Mouse (Mus musculus) liver, postnatal 0 days (tissue): ENCODE results near the gene Flt3.

Source experiments
- CTCF ChIP-seq: sonication (generic); IDR thresholded peaks from 2 replicates; pipeline ENCODE4 v1.5.1; 2016; ENCODE audit warnings: antibody characterized with exemption, low read depth
- EP300 ChIP-seq: IDR thresholded peaks from 2 replicates; pipeline ENCODE4 v1.6.1; 2016; ENCODE audit warnings: antibody characterized with exemption, low read depth, mild to moderate bottlenecking

- TF ChIP-seq CTCF = no peak
- TF ChIP-seq EP300 = no peak
Measured at GRCm38 (mm10) chr5:147355788-147356187, 44.5 kb downstream of the Flt3 start.
